Mouse (Mus musculus) urinary bladder, adult 18-20 months (tissue): ENCODE measurements around the gene Large1.
A peak's percentile ranks its signal among the peaks of the same experiment; 100 is the strongest.
"Not testable (repeated sequence)": the region's sequence is repeated elsewhere in the genome, so short reads cannot be mapped to it uniquely, and the experiment has no call there.

ENCODE experiments used
- DNase-seq, 2 experiments: peaks; one replicate each; pipeline ENCODE4 v3.0.0; 2022; ENCODE audit warnings: low spot score in 2 of 2, mixed read lengths in 2 of 2

The Large1 gene

GRCm38 (mm10) chr8:73295531-73295930 lies 57.8 kb downstream of the Large1 start:
- no peak for DNase-seq

DNA sequence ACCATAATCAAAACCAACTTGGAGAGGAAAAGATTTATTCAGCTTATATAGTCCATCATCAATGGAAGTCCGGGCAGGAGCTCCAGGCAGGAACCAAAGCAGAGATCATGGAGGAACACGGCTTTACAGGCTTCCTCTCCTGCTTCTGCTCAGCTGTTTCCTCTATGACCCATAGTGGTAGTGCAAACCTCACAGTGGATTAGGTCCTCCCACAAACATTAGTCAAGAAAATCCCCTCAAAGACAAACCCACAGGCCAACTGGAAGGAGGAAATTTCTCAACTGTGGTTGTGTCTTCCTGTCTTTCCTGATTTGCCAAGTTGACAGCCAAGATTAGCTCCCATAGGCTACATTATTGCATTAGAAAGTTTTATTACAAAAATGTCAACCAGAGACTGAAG lies 59.7 kb downstream of the Large1 start:
- no peak for DNase-seq

- no peak for DNase-seq
These were observed 61.7 kb downstream of the Large1 start for GRCm38 (mm10) chr8:73291630-73292029.

- DNase-seq: no peak
These were observed 62.7 kb downstream of the Large1 start for GRCm38 (mm10) chr8:73290636-73291035.

DNA sequence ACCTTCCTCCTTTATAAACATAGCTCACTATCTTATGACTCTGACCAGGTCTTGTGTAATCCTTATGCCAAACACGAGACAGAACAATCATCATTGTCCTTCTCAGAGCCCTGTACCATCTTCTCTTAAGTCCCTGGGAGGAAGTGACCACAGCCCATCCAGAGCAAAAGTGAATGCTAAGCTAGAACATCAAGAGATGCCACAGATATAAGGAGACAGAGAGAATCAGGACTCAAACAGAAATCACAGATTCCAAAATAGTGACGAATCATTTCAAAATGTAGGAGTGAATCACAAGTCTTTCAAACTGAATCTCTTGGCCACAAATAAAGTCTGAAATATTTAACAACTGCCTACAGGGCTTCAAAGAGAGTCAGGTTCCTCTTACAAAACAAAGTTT lies 63.5 kb downstream of the Large1 start:
- no peak for DNase-seq

GRCm38 (mm10) chr8:73281996-73282395 lies 71.3 kb downstream of the Large1 start:
- no peak for DNase-seq

DNA sequence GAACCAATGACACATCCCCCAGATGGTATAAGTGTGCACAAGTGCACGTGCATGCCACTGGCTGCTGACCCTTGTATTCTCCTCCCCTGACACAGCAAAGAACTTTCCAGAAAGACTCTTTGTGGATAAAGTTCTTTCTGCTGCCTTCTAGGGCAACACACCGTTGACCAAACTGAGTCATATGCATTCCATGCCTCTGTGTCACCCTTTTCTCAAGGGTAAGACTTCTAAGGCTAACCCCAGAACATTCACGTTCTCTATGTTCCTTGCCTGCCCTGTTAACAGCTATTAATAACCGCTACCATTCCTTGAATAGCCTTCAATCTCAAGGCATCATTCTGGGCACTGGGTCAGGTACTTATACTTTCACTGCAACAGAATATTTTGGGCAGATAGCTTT lies 77.3 kb downstream of the Large1 start:
- no peak for DNase-seq

- not testable (repeated sequence) for DNase-seq
These were observed 77.9 kb downstream of the Large1 start for GRCm38 (mm10) chr8:73275445-73275844.

GRCm38 (mm10) chr8:73273150-73273549 lies 80.2 kb downstream of the Large1 start:
- DNase-seq: no peak

GRCm38 (mm10) chr8:73270991-73271390 lies 82.3 kb downstream of the Large1 start:
- DNase-seq: no peak

DNA sequence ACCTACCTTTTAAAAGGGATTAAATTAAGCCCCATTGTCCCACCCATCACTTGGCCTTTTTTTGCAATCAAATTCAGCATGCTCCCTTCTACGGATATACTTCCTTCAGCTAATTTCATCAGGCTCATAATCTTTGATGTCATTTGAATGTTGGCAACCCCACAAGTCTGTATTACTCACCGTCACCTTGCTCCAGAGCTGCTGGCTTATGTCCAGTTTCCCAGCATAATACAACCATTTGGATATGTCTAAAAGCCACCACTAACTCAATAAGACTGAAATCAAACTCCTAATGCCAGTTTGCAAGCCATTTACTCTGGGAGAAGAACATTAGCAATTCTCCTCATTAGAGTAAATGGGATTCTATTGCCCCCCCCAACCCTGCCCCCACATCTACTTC lies 95.4 kb downstream of the Large1 start:
- no peak for DNase-seq

GRCm38 (mm10) chr8:73244186-73244585 lies 109.2 kb downstream of the Large1 start:
- no peak for DNase-seq

DNA sequence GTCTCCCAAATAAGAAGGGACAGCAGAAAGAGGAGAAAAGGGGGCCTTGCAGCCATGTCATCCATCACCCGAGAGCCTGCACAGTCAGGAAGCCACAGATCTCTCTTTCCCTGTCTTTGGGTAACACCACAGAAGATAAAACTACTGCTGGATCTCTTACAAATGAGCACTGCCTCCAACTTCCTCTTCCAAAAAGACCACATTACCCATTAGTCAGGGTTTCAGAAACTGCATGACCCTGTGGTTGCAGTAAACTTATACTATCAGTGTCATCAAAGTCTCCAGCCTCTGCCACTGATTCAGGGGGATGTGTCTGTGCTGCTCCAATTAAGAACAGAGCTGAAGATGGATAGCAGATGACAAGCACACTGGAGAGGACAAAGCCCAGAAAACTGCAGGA lies 111.3 kb downstream of the Large1 start:
- no peak for DNase-seq

DNA sequence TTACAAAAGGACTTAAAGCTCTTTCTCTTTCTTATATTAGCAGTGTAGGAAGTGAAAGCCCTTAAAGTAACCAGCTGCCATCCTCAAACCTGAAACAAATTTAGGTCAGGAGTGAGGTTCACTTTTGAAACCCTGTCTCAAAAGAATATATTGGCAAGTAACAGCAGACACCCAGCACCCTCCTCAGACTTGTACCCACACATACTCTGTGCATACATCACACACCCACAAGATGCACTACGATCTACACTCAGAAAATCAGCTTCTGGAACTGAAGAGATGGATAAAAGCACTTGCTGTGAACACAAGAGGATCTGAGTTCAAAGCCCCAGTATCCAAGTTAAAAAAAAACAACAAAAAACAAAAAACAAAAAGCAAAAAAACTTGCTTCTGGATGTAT lies 119.1 kb downstream of the Large1 start:
- no peak for DNase-seq

DNA sequence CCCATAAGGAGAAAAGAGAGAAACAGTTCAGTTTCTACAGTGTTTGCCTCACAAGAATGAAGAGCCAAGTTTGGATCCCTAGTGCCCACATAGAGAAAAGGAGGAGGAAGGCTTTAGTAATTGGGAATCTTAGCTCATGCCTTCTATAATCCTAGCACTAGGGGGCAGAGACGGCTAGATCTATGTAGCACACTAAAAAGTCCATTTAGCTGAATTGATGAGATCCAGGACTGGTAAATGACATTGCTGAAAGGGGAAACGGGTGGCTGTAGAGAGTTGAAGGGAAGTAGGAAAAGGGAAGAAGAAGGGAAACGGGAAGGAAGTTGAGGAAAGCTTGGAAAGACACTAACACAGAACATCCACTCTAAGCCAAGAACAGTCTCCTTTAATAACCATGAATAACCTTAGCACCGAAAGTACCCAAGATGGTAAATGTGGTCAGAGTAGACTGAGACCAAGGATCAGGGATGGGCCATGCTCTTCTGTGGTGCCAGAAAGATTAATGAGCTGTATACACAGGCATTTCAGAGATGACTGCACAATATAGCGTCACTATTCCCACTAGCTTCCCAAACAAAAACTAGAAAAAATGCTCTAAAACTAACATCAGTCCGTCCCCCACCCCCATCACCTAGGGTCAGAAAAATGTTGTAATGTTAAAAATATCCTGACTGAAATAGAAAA lies 119.8 kb downstream of the Large1 start:
- peak in 1 of 2 experiments; percentile 5 for DNase-seq

- no peak for DNase-seq
These were observed 126.5 kb downstream of the Large1 start for GRCm38 (mm10) chr8:73226841-73227240.

DNA sequence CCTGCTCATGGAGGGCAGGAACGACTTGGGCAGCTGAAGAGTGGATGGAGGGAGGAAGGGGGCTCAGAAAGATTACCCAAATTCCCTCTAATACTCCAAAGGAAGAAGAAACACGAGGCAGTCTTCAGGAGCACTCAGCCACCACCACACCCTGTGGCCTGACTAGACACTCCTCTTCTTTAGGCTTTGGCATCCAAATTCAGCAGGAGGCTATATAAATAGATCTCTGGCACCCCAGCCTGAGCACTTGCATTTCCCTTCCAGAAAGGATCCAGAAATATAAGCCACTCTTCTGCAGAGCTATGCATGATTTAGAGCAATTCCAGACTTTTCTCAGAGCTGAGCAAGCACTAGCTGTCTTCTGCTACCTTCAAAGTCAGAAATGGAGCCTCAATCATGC lies 127.7 kb downstream of the Large1 start:
- DNase-seq: no peak

GRCm38 (mm10) chr8:73219178-73219811 lies 134.0 kb downstream of the Large1 start:
- DNase-seq: no peak

DNA sequence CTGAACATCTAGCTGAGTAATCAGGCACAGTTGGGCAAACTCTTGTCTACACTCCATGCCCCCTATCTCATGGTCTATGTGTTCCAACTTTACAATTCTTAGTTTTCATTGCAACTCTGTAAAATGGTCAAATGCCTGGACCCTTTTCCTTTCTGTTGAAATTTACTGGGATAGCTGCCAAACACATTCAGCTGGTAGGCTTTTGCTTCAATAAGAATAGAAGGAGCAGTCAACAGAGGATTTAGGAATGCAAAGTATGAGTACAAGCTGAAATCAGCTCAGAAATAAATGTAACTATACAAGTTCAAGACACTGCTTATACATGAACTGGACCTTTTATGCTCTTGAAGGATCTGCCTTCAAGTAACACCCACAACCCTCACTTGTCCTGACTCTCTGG lies 146.5 kb downstream of the Large1 start:
- DNase-seq: no peak

GRCm38 (mm10) chr8:73201854-73202253 lies 151.5 kb downstream of the Large1 start:
- no peak for DNase-seq

DNA sequence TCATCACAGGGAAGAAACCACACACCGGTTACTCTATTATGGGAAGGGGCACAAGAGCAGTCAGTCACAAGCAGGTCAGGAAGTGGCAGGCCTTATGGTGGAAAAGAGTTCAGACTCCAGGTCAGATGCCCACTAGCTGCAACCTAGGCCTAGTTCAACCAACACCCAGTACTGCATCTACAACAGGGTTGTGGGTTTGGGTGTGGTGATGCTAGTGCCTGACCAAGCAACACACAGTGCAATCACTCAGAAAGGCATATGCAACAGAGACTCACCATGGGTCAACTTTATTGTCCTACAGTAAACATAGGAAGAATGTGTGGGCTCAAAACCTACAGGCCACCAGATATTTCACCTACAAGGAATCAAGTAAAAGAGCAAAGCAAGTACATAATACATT lies 155.6 kb downstream of the Large1 start:
- DNase-seq: no peak

- DNase-seq: no peak
These were observed 164.7 kb downstream of the Large1 start for GRCm38 (mm10) chr8:73188684-73189083.

DNA sequence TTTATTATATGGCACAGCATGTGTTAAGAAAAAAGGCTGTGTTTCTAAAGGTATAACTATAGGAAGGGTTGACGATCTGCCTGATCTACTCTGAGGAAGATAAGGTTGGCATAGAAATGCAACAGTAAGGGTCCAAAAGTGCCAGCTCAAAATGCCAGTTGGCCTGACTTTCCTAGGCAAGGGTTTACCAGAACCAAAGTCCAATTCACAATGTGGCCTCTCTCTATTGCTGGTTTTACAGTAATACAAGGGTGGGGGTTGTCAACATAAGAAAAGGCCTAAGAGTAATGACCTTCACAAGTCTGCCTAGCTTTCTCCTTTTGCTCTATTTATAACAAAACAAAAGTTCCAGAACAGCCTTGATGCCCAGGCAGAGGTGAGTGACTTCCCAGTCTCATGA lies 166.0 kb downstream of the Large1 start:
- DNase-seq: no peak

- no peak for DNase-seq
These were observed 174.9 kb downstream of the Large1 start for GRCm38 (mm10) chr8:73178434-73178833.
